Mouse (Mus musculus): ENCODE results near the gene Hist1h4h. TPM values are rescaled to one million over a fixed set of nuclear protein-coding genes. Genes with fewer than 3 reads are reported as not detected.

Gene Hist1h4h
- total RNA-seq, 2 experiments from 2014 or later: 492 to 3,110 TPM

- ATAC-seq (replicated peaks; ENCODE audit: low FRiP score, poor library complexity, severe bottlenecking): no peak
Observed at GRCm38 (mm10) chr13:23506819-23507515, 23.9 kb upstream of the Hist1h4h start.

- ATAC-seq (replicated peaks; ENCODE audit: low FRiP score, poor library complexity, severe bottlenecking): no peak
Observed at GRCm38 (mm10) chr13:23510127-23510526, 20.7 kb upstream of the Hist1h4h start.

GRCm38 (mm10) chr13:23513517-23513916 lies 17.3 kb upstream of the Hist1h4h start:
- ATAC-seq (replicated peaks; ENCODE audit: low FRiP score, poor library complexity, severe bottlenecking): no peak

- ATAC-seq (replicated peaks; ENCODE audit: low FRiP score, poor library complexity, severe bottlenecking): no peak
Observed at GRCm38 (mm10) chr13:23515281-23515680, 15.6 kb upstream of the Hist1h4h start.

GRCm38 (mm10) chr13:23515826-23516620 lies 14.8 kb upstream of the Hist1h4h start:
- ATAC-seq (replicated peaks; ENCODE audit: low FRiP score, poor library complexity, severe bottlenecking): no peak

GRCm38 (mm10) chr13:23516822-23517602 lies 13.8 kb upstream of the Hist1h4h start:
- peak; percentile 27; the same call in 1 of the 2 replicates for ATAC-seq (replicated peaks; ENCODE audit: low FRiP score, poor library complexity, severe bottlenecking)

GRCm38 (mm10) chr13:23517603-23518294 lies 13.1 kb upstream of the Hist1h4h start:
- peak; percentile 66 for ATAC-seq (replicated peaks; ENCODE audit: low FRiP score, poor library complexity, severe bottlenecking)

GRCm38 (mm10) chr13:23518295-23518603 lies 12.6 kb upstream of the Hist1h4h start:
- peak; percentile 13 for ATAC-seq (replicated peaks; ENCODE audit: low FRiP score, poor library complexity, severe bottlenecking)

GRCm38 (mm10) chr13:23518885-23519284 lies 12.0 kb upstream of the Hist1h4h start:
- peak; percentile 36 for ATAC-seq (replicated peaks; ENCODE audit: low FRiP score, poor library complexity, severe bottlenecking)

- peak; percentile 31 for ATAC-seq (replicated peaks; ENCODE audit: low FRiP score, poor library complexity, severe bottlenecking)
Observed at GRCm38 (mm10) chr13:23519416-23519815, 11.4 kb upstream of the Hist1h4h start.

GRCm38 (mm10) chr13:23521703-23522102 lies 9.1 kb upstream of the Hist1h4h start:
- no peak for ATAC-seq (replicated peaks; ENCODE audit: low FRiP score, poor library complexity, severe bottlenecking)

GRCm38 (mm10) chr13:23523976-23524375 lies 6.9 kb upstream of the Hist1h4h start:
- ATAC-seq (replicated peaks; ENCODE audit: low FRiP score, poor library complexity, severe bottlenecking): no peak

GRCm38 (mm10) chr13:23524654-23525053 lies 6.2 kb upstream of the Hist1h4h start:
- peak; percentile 61; the same call in 1 of the 2 replicates for ATAC-seq (replicated peaks; ENCODE audit: low FRiP score, poor library complexity, severe bottlenecking)

GRCm38 (mm10) chr13:23525901-23526300 lies 4.9 kb upstream of the Hist1h4h start:
- ATAC-seq (replicated peaks; ENCODE audit: low FRiP score, poor library complexity, severe bottlenecking): no peak

- ATAC-seq (replicated peaks; ENCODE audit: low FRiP score, poor library complexity, severe bottlenecking): peak; percentile 36; the same call in 1 of the 2 replicates
Observed at GRCm38 (mm10) chr13:23526312-23526711, 4.5 kb upstream of the Hist1h4h start.

- no peak for ATAC-seq (replicated peaks; ENCODE audit: low FRiP score, poor library complexity, severe bottlenecking)
Observed at GRCm38 (mm10) chr13:23529005-23529404, 1.8 kb upstream of the Hist1h4h start.

- no peak for ATAC-seq (replicated peaks; ENCODE audit: low FRiP score, poor library complexity, severe bottlenecking)
Observed at GRCm38 (mm10) chr13:23529480-23530165, 1.2 kb upstream of the Hist1h4h start.

GRCm38 (mm10) chr13:23530181-23530900 lies 509 bp upstream of the Hist1h4h start:
- no peak for ATAC-seq (replicated peaks; ENCODE audit: low FRiP score, poor library complexity, severe bottlenecking)
